Mouse (Mus musculus) embryonic facial prominence, embryonic 14.5 days (tissue): Measurements from ENCODE around the gene Aftph. TPM values are rescaled to one million over a fixed set of nuclear protein-coding genes. Genes with fewer than 3 reads are reported as not detected.
A peak's percentile ranks its signal among the peaks of the same experiment; 100 is the strongest.

Experiments
- ATAC-seq: fragments of 200-750 bp; cut with Nextera tagmentation; 2 replicates; pipeline ENCODE4 v1.8.0; 2017; ENCODE audit warnings: low read depth, moderate number of reproducible peaks, moderate TSS enrichment
- DNase-seq: peaks from one replicate; pipeline ENCODE4 v3.0.0-alpha.2; 2015; ENCODE audit warnings: low spot score
- H3K27ac ChIP-seq: fragments of 300-500 bp; sonication (generic); replicated peaks from 2 replicates; pipeline ENCODE4 v1.5.1; 2014; ENCODE audit warnings: low read depth, mild to moderate bottlenecking, low read length, moderate library complexity
- H3K27me3 ChIP-seq: fragments of 300-500 bp; sonication (generic); replicated peaks from 2 replicates; pipeline ENCODE4 v1.6.1; 2014; ENCODE audit warnings: low read length; ENCODE audit not compliant: control insufficient read depth, insufficient read depth
- H3K36me3 ChIP-seq: fragments of 300-500 bp; sonication (generic); 2 replicates; pipeline ENCODE4 v1.6.1; 2014; ENCODE audit warnings: low read length, mixed read lengths; ENCODE audit not compliant: control insufficient read depth, insufficient read depth
- H3K4me1 ChIP-seq: fragments of 300-500 bp; sonication (generic); 2 replicates; pipeline ENCODE4 v1.6.1; 2014; ENCODE audit warnings: antibody characterized with exemption, low read length; ENCODE audit not compliant: control insufficient read depth, insufficient read depth
- H3K4me2 ChIP-seq: fragments of 300-500 bp; sonication (generic); 2 replicates; pipeline ENCODE4 v1.6.1; 2014; ENCODE audit warnings: low read depth, mild to moderate bottlenecking, low read length, moderate library complexity, mixed read lengths
- H3K4me3 ChIP-seq: fragments of 300-500 bp; sonication (generic); 2 replicates; pipeline ENCODE4 v1.5.1; 2014; ENCODE audit warnings: low read depth, mild to moderate bottlenecking, low read length
- H3K9ac ChIP-seq: fragments of 300-500 bp; sonication (generic); 2 replicates; pipeline ENCODE4 v1.6.1; 2014; ENCODE audit warnings: low read depth, mild to moderate bottlenecking, low read length, moderate library complexity, mixed read lengths
- H3K9me3 ChIP-seq: fragments of 300-500 bp; sonication (generic); 2 replicates; pipeline ENCODE4 v1.6.1; 2016; ENCODE audit warnings: low read length; ENCODE audit not compliant: control insufficient read depth
- WGBS: fragments of 180-500 bp; shearing (Covaris S2); extraction: QIAGEN DNeasy Blood & Tissue Kit; methylation state at CpG from one replicate; pipeline ENCODE4 v1.1.7; 2014; 5-methylcytosine and 5-hydroxymethylcytosine counted together
- polyA plus RNA-seq: library from polyadenylated mRNA; unstranded; fragments of >200 nt; fragmentation: Nextera tagmentation; extraction: Ambion mirVana; gene quantifications from 2 replicates; pipeline ENCODE4 v1.2.1, GENCODE M21; 2014

The Aftph gene
- polyA plus RNA-seq, 1 experiment from 2014 or later = 18.6 TPM

GRCm38 (mm10) chr11:20742361-20742897 is 1.0 kb upstream of the Aftph start:
- no peaks in the 10 kb centered on the region for H3K9me3 ChIP-seq
- H3K27ac ChIP-seq = peak overlapping the region; percentile 97
- peak overlapping the region; percentile 91 for H3K4me2 ChIP-seq
- H3K36me3 ChIP-seq = no peaks in the 10 kb centered on the region
- ATAC-seq = no peak
- H3K4me1 ChIP-seq = no peaks in the 10 kb centered on the region
- H3K4me3 ChIP-seq = peak overlapping the region; percentile 96
- WGBS = under 1% methylated on average over 9 of the region's 9 CpGs
- no peaks in the 10 kb centered on the region for H3K27me3 ChIP-seq
- H3K9ac ChIP-seq = peak overlapping the region; percentile 89
- DNase-seq = peak; percentile 87

- under 1% methylated on average over 27 of the region's 56 CpGs for WGBS
- DNase-seq = peak; percentile 41
- H3K27me3 ChIP-seq = no peaks in the 10 kb centered on the region
- H3K27ac ChIP-seq = peak overlapping the region; percentile 97
- H3K36me3 ChIP-seq = no peaks in the 10 kb centered on the region
- no peaks in the 10 kb centered on the region for H3K4me1 ChIP-seq
- H3K4me3 ChIP-seq = peak overlapping the region; percentile 96
- no peaks in the 10 kb centered on the region for H3K9me3 ChIP-seq
- peak overlapping the region; percentile 91 for H3K4me2 ChIP-seq
- ATAC-seq = peak; percentile 38
- H3K9ac ChIP-seq = peak overlapping the region; percentile 89
These were observed 748 bp downstream of the Aftph start for GRCm38 (mm10) chr11:20740481-20741200.

GRCm38 (mm10) chr11:20734066-20734465 is 7.3 kb downstream of the Aftph start:
- 66% methylated on average over 3 of the region's 3 CpGs for WGBS
- H3K9me3 ChIP-seq = no peaks in the 10 kb centered on the region
- peaks cover 7% of the 10 kb centered on the region; the same call in 1 of the 2 replicates for H3K4me1 ChIP-seq
- DNase-seq (no peak), ATAC-seq (no peak)
- no peak overlapping the region for H3K4me3 ChIP-seq
- H3K27ac ChIP-seq = no peak overlapping the region
- no peaks in the 10 kb centered on the region for H3K27me3 ChIP-seq
- no peak overlapping the region for H3K9ac ChIP-seq
- H3K36me3 ChIP-seq = no peaks in the 10 kb centered on the region
- H3K4me2 ChIP-seq = no peak overlapping the region

- Histone ChIP-seq H3K4me1 (peaks cover 7% of the 10 kb centered on the region; the same call in 1 of the 2 replicates), H3K27me3 (no peaks in the 10 kb centered on the region), H3K36me3 (no peaks in the 10 kb centered on the region), H3K9me3 (no peaks in the 10 kb centered on the region), H3K4me2 (no peak overlapping the region), H3K4me3 (no peak overlapping the region), H3K9ac (no peak overlapping the region), H3K27ac (no peak overlapping the region)
- WGBS = 44% methylated on average over 3 of the region's 3 CpGs
- ATAC-seq (no peak), DNase-seq (no peak)
These were observed 7.8 kb downstream of the Aftph start for GRCm38 (mm10) chr11:20733486-20734030.

- H3K4me2 ChIP-seq = no peak overlapping the region
These were observed 12.0 kb downstream of the Aftph start for GRCm38 (mm10) chr11:20729403-20729802.

GRCm38 (mm10) chr11:20728044-20728443 is 13.3 kb downstream of the Aftph start:
- Histone ChIP-seq H3K4me1 (no peaks in the 10 kb centered on the region), H3K4me2 (no peak overlapping the region), H3K27me3 (no peaks in the 10 kb centered on the region), H3K9ac (no peak overlapping the region), H3K36me3 (peaks cover 14% of the 10 kb centered on the region; the same call in 1 of the 2 replicates), H3K9me3 (no peaks in the 10 kb centered on the region), H3K4me3 (no peak overlapping the region), H3K27ac (no peak overlapping the region)
- DNase-seq = no peak
- no peak for ATAC-seq
- WGBS = 92% methylated on average over 2 of the region's 2 CpGs

More at GRCm38 (mm10) chr11:20729403-20729802, 12.0 kb downstream of the Aftph start:
- Histone ChIP-seq H3K27ac (no peak overlapping the region), H3K9ac (no peak overlapping the region), H3K4me1 (peaks cover 3% of the 10 kb centered on the region; the same call in 1 of the 2 replicates), H3K36me3 (peaks cover 14% of the 10 kb centered on the region; the same call in 1 of the 2 replicates), H3K4me3 (no peak overlapping the region), H3K9me3 (no peaks in the 10 kb centered on the region), H3K27me3 (no peaks in the 10 kb centered on the region)
- ATAC-seq = no peak
- no peak for DNase-seq
- 100% methylated on average over 1 of the region's 1 CpGs for WGBS

GRCm38 (mm10) chr11:20723572-20723971 is 17.8 kb downstream of the Aftph start:
- no peak overlapping the region for H3K9ac ChIP-seq
- H3K27me3 ChIP-seq = no peaks in the 10 kb centered on the region
- H3K36me3 ChIP-seq = peaks cover 20% of the 10 kb centered on the region; the same call in 1 of the 2 replicates
- no peak overlapping the region for H3K4me2 ChIP-seq
- H3K4me3 ChIP-seq = no peak overlapping the region
- H3K27ac ChIP-seq = no peak overlapping the region
- ATAC-seq (no peak), DNase-seq (no peak)
- no peaks in the 10 kb centered on the region for H3K4me1 ChIP-seq
- 85% methylated on average over 5 of the region's 5 CpGs for WGBS
- no peaks in the 10 kb centered on the region for H3K9me3 ChIP-seq

GRCm38 (mm10) chr11:20712068-20712671 is 29.2 kb downstream of the Aftph start:
- 62% methylated on average over 9 of the region's 9 CpGs for WGBS
- H3K27me3 ChIP-seq = no peaks in the 10 kb centered on the region
- no peak overlapping the region for H3K4me2 ChIP-seq
- ATAC-seq (no peak), DNase-seq (no peak)
- H3K9me3 ChIP-seq = no peaks in the 10 kb centered on the region
- peaks cover 6% of the 10 kb centered on the region; the same call in 1 of the 2 replicates for H3K36me3 ChIP-seq
- no peak overlapping the region for H3K27ac ChIP-seq
- H3K9ac ChIP-seq = no peak overlapping the region
- H3K4me1 ChIP-seq = no peaks in the 10 kb centered on the region
- H3K4me3 ChIP-seq = no peak overlapping the region
